Mouse (Mus musculus) lung, embryonic 15.5 days (tissue): ENCODE measurements at regions not wholly inside any gene's neighbourhood (a gene's known extent, or its start where the extent isn't known, plus 50 kb on each side); places are given as distances from the start of the nearest gene placed in this dataset.

Experiments used
- ATAC-seq: fragments of 200-750 bp; cut with Nextera tagmentation; 2 replicates; pipeline ENCODE4 v1.8.0; 2017; ENCODE audit warnings: moderate number of reproducible peaks, borderline replicate concordance; ENCODE audit not compliant: low FRiP score, low TSS enrichment; ENCODE audit errors: extremely low read depth
- H3K27ac ChIP-seq: fragments of 300-500 bp; sonication (generic); 2 replicates; pipeline ENCODE4 v1.5.1; 2015; ENCODE audit warnings: moderate library complexity, mild to moderate bottlenecking, inconsistent platforms
- H3K27me3 ChIP-seq: fragments of 300-500 bp; sonication (generic); 2 replicates; pipeline ENCODE4 v1.6.1; 2015; ENCODE audit warnings: inconsistent platforms
- H3K36me3 ChIP-seq: fragments of 300-500 bp; sonication (generic); 2 replicates; pipeline ENCODE4 v1.6.1; 2015; ENCODE audit warnings: inconsistent platforms
- H3K4me1 ChIP-seq: fragments of 300-500 bp; sonication (generic); 2 replicates; pipeline ENCODE4 v1.6.1; 2015; ENCODE audit warnings: inconsistent platforms
- H3K4me2 ChIP-seq: fragments of 300-500 bp; sonication (generic); 2 replicates; pipeline ENCODE4 v1.6.1; 2015; ENCODE audit warnings: inconsistent platforms, mild to moderate bottlenecking, moderate library complexity
- H3K4me3 ChIP-seq: fragments of 300-500 bp; sonication (generic); 2 replicates; pipeline ENCODE4 v1.5.1; 2015; ENCODE audit warnings: mild to moderate bottlenecking, inconsistent platforms
- H3K9ac ChIP-seq: fragments of 300-500 bp; sonication (generic); 2 replicates; pipeline ENCODE4 v1.6.1; 2015; ENCODE audit warnings: inconsistent platforms
- H3K9me3 ChIP-seq: fragments of 300-500 bp; sonication (generic); 2 replicates; pipeline ENCODE4 v1.6.1; 2016; ENCODE audit warnings: inconsistent platforms
- WGBS: fragments of 180-500 bp; shearing (Covaris S2); methylation state at CpG from one replicate; pipeline ENCODE4 v1.1.7; 2015; 5-methylcytosine and 5-hydroxymethylcytosine counted together

DNA sequence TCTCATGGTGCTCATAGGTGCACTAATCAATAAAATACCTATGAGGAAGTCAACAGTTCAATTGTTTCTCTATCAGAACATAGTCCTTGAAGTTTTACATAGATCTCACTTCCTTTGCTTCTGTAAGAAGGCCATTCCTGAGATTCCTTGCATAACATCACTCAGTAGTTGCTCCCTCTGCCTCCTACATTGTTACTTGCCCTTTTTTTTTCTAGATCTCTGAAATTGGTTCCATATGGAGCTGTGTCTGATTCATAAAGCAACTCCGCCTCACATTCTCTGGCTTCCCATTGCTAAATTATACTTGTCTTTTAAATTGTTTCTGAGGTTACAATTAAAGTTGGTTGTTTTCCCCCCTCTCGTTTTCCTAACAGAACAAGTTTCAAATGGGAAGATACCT lies 1000.7 kb downstream of the Ttll7 start:
- Histone ChIP-seq H3K27me3 (no peaks in the 10 kb centered on the region), H3K9me3 (no peaks in the 10 kb centered on the region), H3K4me2 (no peak overlapping the region), H3K9ac (no peak overlapping the region), H3K27ac (no peak overlapping the region), H3K4me3 (no peak overlapping the region), H3K36me3 (no peaks in the 10 kb centered on the region), H3K4me1 (no peaks in the 10 kb centered on the region)
- no peak for ATAC-seq
- WGBS, result 82% methylated on average over 2 of the region's 2 CpGs

DNA sequence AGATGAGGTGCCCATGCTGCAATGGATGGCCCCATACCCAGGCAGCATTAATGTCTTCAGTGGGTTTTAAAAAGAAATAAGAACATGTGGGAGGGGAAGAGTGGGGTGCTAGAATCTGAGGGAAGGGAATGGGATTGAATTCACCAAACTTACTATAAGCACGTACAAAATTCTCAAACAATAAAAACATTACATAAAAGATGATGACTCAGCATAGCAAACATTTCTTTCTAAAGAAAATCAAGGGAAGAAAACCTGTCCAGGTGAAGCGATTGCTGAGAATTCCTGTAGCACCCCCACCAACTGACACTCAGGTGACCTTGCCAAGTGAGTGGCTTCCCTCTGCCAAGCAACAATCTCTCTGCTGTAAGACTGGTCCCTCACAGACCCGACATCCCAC lies 989.2 kb downstream of the Ttll7 start:
- no peak overlapping the region for H3K4me2 ChIP-seq
- H3K27me3 ChIP-seq, result no peaks in the 10 kb centered on the region
- no peaks in the 10 kb centered on the region for H3K36me3 ChIP-seq
- no peak for ATAC-seq
- no peaks in the 10 kb centered on the region for H3K9me3 ChIP-seq
- no peak overlapping the region for H3K27ac ChIP-seq
- H3K9ac ChIP-seq, result no peak overlapping the region
- WGBS, result 39% methylated on average over 3 of the region's 3 CpGs
- H3K4me3 ChIP-seq, result no peak overlapping the region
- no peaks in the 10 kb centered on the region for H3K4me1 ChIP-seq

GRCm38 (mm10) chr3:147838816-147839215 lies 986.6 kb downstream of the Ttll7 start:
- Histone ChIP-seq H3K27me3 (no peaks in the 10 kb centered on the region), H3K27ac (no peak overlapping the region), H3K4me1 (no peaks in the 10 kb centered on the region), H3K9me3 (no peaks in the 10 kb centered on the region), H3K36me3 (no peaks in the 10 kb centered on the region), H3K9ac (no peak overlapping the region), H3K4me3 (no peak overlapping the region), H3K4me2 (no peak overlapping the region)
- 75% methylated on average over 4 of the region's 4 CpGs for WGBS
- no peak for ATAC-seq

DNA sequence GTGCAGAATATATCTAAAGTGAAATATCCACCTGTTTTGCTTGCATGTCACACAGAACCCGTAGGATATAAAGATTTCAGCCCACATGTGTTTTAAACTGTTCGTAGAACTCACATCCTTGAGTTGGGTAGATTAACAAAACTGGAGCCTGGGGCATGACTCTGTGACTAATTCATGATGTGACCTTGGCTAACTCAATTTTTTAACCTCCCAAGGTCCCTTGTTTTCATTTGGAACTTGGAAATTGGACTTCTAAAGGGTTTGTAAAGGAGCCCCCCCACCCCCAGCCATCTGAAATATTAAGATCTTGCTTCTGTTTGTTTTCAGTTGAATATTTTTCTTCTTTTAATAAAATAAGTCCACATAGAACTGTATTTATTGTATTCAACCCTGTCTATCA lies 983.5 kb downstream of the Ttll7 start:
- Histone ChIP-seq H3K4me3 (no peak overlapping the region), H3K27ac (no peak overlapping the region), H3K4me1 (no peaks in the 10 kb centered on the region), H3K27me3 (no peaks in the 10 kb centered on the region; the same call in 1 of the 2 replicates), H3K9me3 (no peaks in the 10 kb centered on the region), H3K36me3 (no peaks in the 10 kb centered on the region), H3K9ac (no peak overlapping the region), H3K4me2 (no peak overlapping the region)
- 98% methylated on average over 2 of the region's 2 CpGs for WGBS
- ATAC-seq, result no peak

GRCm38 (mm10) chr3:147825337-147825736 lies 973.2 kb downstream of the Ttll7 start:
- no peaks in the 10 kb centered on the region for H3K4me1 ChIP-seq
- 60% methylated on average over 1 of the region's 1 CpGs for WGBS
- no peak overlapping the region for H3K27ac ChIP-seq
- H3K9me3 ChIP-seq, result no peaks in the 10 kb centered on the region
- ATAC-seq, result no peak
- H3K4me3 ChIP-seq, result no peak overlapping the region
- no peaks in the 10 kb centered on the region for H3K36me3 ChIP-seq
- peaks cover 6% of the 10 kb centered on the region; the same call in 1 of the 2 replicates for H3K27me3 ChIP-seq
- H3K4me2 ChIP-seq, result no peak overlapping the region
- no peak overlapping the region for H3K9ac ChIP-seq

GRCm38 (mm10) chr3:147824451-147824850 lies 972.3 kb downstream of the Ttll7 start:
- Histone ChIP-seq H3K9ac (no peak overlapping the region), H3K9me3 (no peaks in the 10 kb centered on the region), H3K4me3 (no peak overlapping the region), H3K4me1 (no peaks in the 10 kb centered on the region), H3K36me3 (no peaks in the 10 kb centered on the region), H3K27me3 (peaks cover 6% of the 10 kb centered on the region; the same call in 1 of the 2 replicates), H3K27ac (no peak overlapping the region), H3K4me2 (no peak overlapping the region)
- ATAC-seq, result no peak

GRCm38 (mm10) chr3:147814080-147814650 lies 962.0 kb downstream of the Ttll7 start:
- no peaks in the 10 kb centered on the region for H3K36me3 ChIP-seq
- H3K4me1 ChIP-seq, result no peaks in the 10 kb centered on the region
- H3K9me3 ChIP-seq, result no peaks in the 10 kb centered on the region
- H3K27ac ChIP-seq, result no peak overlapping the region
- no peaks in the 10 kb centered on the region for H3K27me3 ChIP-seq
- no peak overlapping the region for H3K4me3 ChIP-seq
- ATAC-seq, result no peak
- no peak overlapping the region for H3K4me2 ChIP-seq
- H3K9ac ChIP-seq, result no peak overlapping the region

GRCm38 (mm10) chr3:147802546-147802945 lies 950.4 kb downstream of the Ttll7 start:
- H3K27ac ChIP-seq, result no peak overlapping the region
- no peaks in the 10 kb centered on the region for H3K4me1 ChIP-seq
- no peak for ATAC-seq
- no peak overlapping the region for H3K4me2 ChIP-seq
- no peaks in the 10 kb centered on the region for H3K27me3 ChIP-seq
- no peaks in the 10 kb centered on the region for H3K9me3 ChIP-seq
- WGBS, result 88% methylated on average over 4 of the region's 4 CpGs
- no peak overlapping the region for H3K9ac ChIP-seq
- no peaks in the 10 kb centered on the region for H3K36me3 ChIP-seq
- no peak overlapping the region for H3K4me3 ChIP-seq

GRCm38 (mm10) chr3:147796524-147796923 lies 944.4 kb downstream of the Ttll7 start:
- no peak for ATAC-seq
- whole genome bisulfite sequencing, result 61% methylated on average over 8 of the region's 8 CpGs
- H3K4me3 ChIP-seq, result no peak overlapping the region
- no peaks in the 10 kb centered on the region for H3K4me1 ChIP-seq
- H3K36me3 ChIP-seq, result no peaks in the 10 kb centered on the region
- no peak overlapping the region for H3K4me2 ChIP-seq
- H3K27ac ChIP-seq, result no peak overlapping the region
- H3K9ac ChIP-seq, result no peak overlapping the region
- H3K9me3 ChIP-seq, result no peaks in the 10 kb centered on the region
- H3K27me3 ChIP-seq, result no peaks in the 10 kb centered on the region

DNA sequence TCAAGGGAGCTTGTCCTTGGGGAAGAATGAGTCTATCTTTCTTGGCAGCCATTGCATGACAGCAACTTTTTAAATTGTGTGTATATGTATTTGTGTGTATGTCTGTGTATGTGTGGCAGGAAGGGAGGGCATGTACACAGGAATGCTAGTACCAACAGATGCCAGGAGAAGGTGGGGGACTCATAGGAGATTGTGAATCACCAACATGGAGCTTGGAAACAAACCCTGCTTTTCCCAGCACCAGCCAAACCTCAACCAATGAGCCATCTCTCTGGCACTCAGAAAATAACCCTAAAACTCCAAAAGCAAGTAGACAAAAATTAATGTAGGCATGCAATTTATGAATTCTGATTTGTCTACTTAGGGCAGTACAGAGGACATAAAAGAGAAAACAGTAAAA lies 942.9 kb downstream of the Ttll7 start:
- Histone ChIP-seq H3K36me3 (no peaks in the 10 kb centered on the region), H3K27ac (no peak overlapping the region), H3K4me2 (no peak overlapping the region), H3K4me3 (no peak overlapping the region), H3K9me3 (no peaks in the 10 kb centered on the region), H3K27me3 (no peaks in the 10 kb centered on the region), H3K9ac (no peak overlapping the region), H3K4me1 (no peaks in the 10 kb centered on the region)
- ATAC-seq, result no peak

DNA sequence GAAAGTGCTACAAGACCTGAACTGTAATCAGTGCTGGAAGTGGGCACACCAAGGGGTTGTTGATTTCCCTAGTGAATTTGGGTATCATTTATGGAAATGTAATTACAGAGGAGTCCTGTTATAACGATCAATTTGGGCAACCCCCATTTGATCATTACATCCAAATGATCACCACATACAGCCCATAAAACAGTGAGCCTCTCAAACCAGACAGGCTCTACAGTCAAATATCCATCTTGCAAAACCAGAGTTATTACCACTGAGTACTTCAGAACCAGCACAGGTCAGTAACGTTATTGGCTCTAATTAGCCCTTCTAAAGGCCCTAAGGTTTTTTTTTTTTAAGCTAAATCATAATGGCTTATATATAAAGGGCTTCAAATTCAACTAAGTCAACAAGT lies 934.4 kb downstream of the Ttll7 start:
- H3K4me1 ChIP-seq, result no peaks in the 10 kb centered on the region
- ATAC-seq, result no peak
- H3K4me2 ChIP-seq, result no peak overlapping the region
- no peaks in the 10 kb centered on the region for H3K27me3 ChIP-seq
- no peak overlapping the region for H3K4me3 ChIP-seq
- H3K36me3 ChIP-seq, result no peaks in the 10 kb centered on the region
- no peak overlapping the region for H3K27ac ChIP-seq
- no peak overlapping the region for H3K9ac ChIP-seq
- no peaks in the 10 kb centered on the region for H3K9me3 ChIP-seq
- WGBS, result 75% methylated on average over 2 of the region's 2 CpGs

- 29% methylated on average over 1 of the region's 1 CpGs for WGBS
These were observed 898.6 kb downstream of the Ttll7 start for GRCm38 (mm10) chr3:147750842-147751191.

More at GRCm38 (mm10) chr3:147750842-147751191, 898.6 kb downstream of the Ttll7 start:
- no peak overlapping the region for H3K4me3 ChIP-seq
- H3K4me2 ChIP-seq, result no peak overlapping the region
- no peak overlapping the region for H3K27ac ChIP-seq
- H3K9me3 ChIP-seq, result no peaks in the 10 kb centered on the region
- no peak for ATAC-seq
- no peaks in the 10 kb centered on the region for H3K4me1 ChIP-seq
- no peak overlapping the region for H3K9ac ChIP-seq
- no peaks in the 10 kb centered on the region for H3K27me3 ChIP-seq
- H3K36me3 ChIP-seq, result no peaks in the 10 kb centered on the region
